Mouse (Mus musculus) large intestine, adult 2 months (tissue): ENCODE measurements around the gene Dip2b. TPM values are rescaled to one million over a fixed set of nuclear protein-coding genes. Genes with fewer than 3 reads are reported as not detected.

Source experiments
- DNase-seq: peaks from one replicate; pipeline ENCODE4 v3.0.0-alpha.2; 2012; ENCODE audit warnings: low read depth, low spot score
- WGBS: fragments of 180-500 bp; shearing (Covaris S2); methylation state at CpG from one replicate; pipeline ENCODE4 v1.1.7; 2018; 5-methylcytosine and 5-hydroxymethylcytosine counted together
- polyA plus RNA-seq: library from polyadenylated mRNA; depleted of rRNA; stranded (reverse); fragments of >200 nt; gene quantifications from 2 replicates; pipeline ENCODE4 v1.2.3, GENCODE M21; 2012

Gene Dip2b
- polyA plus RNA-seq, 1 experiment = 5.8 TPM

GRCm38 (mm10) chr15:100158985-100159384 is 120.5 kb downstream of the Dip2b start:
- WGBS = 89% methylated on average over 10 of the region's 10 CpGs

GRCm38 (mm10) chr15:100161747-100162280 is 123.3 kb downstream of the Dip2b start:
- no peak for DNase-seq
- WGBS = 90% methylated on average over 6 of the region's 6 CpGs

More at GRCm38 (mm10) chr15:100158985-100159384, 120.5 kb downstream of the Dip2b start:
- no peak for DNase-seq

GRCm38 (mm10) chr15:100163381-100164051 is 125.1 kb downstream of the Dip2b start:
- 97% methylated on average over 3 of the region's 3 CpGs for WGBS
- no peak for DNase-seq

- 92% methylated on average over 3 of the region's 3 CpGs for WGBS
- DNase-seq = no peak
Observed at GRCm38 (mm10) chr15:100166464-100166863, 128.0 kb downstream of the Dip2b start.

GRCm38 (mm10) chr15:100167791-100168190 is 129.3 kb downstream of the Dip2b start:
- 67% methylated on average over 6 of the region's 6 CpGs for WGBS
- DNase-seq = no peak

GRCm38 (mm10) chr15:100168191-100168606 is 129.7 kb downstream of the Dip2b start:
- WGBS = 77% methylated on average over 8 of the region's 8 CpGs
- no peak for DNase-seq

GRCm38 (mm10) chr15:100175176-100175575 is 136.7 kb downstream of the Dip2b start:
- 79% methylated on average over 6 of the region's 6 CpGs for WGBS
- DNase-seq = no peak

GRCm38 (mm10) chr15:100177167-100177566 is 138.7 kb downstream of the Dip2b start:
- no peak for DNase-seq
- WGBS = 85% methylated on average over 3 of the region's 3 CpGs

- WGBS = 83% methylated on average over 9 of the region's 9 CpGs
- DNase-seq = no peak
Observed at GRCm38 (mm10) chr15:100177575-100177974, 139.1 kb downstream of the Dip2b start.

- DNase-seq = no peak
- 58% methylated on average over 7 of the region's 7 CpGs for WGBS
Observed at GRCm38 (mm10) chr15:100178487-100178886, 140.0 kb downstream of the Dip2b start.

GRCm38 (mm10) chr15:100179685-100180084 is 141.2 kb downstream of the Dip2b start:
- 93% methylated on average over 6 of the region's 6 CpGs for WGBS
- no peak for DNase-seq

- no peak for DNase-seq
- 91% methylated on average over 4 of the region's 4 CpGs for WGBS
Observed at GRCm38 (mm10) chr15:100180221-100180620, 141.8 kb downstream of the Dip2b start.

- 88% methylated on average over 10 of the region's 10 CpGs for WGBS
- DNase-seq = no peak
Observed at GRCm38 (mm10) chr15:100181841-100182240, 143.4 kb downstream of the Dip2b start.

- WGBS = 85% methylated on average over 28 of the region's 28 CpGs
- DNase-seq = no peak
Observed at GRCm38 (mm10) chr15:100182526-100183280, 144.2 kb downstream of the Dip2b start.

GRCm38 (mm10) chr15:100183510-100183909 is 145.0 kb downstream of the Dip2b start:
- peak; percentile 51 for DNase-seq
- 37% methylated on average over 10 of the region's 10 CpGs for WGBS

GRCm38 (mm10) chr15:100184821-100185496 is 146.5 kb downstream of the Dip2b start:
- WGBS = 83% methylated on average over 5 of the region's 5 CpGs
- DNase-seq = no peak

- no peak for DNase-seq
- 85% methylated on average over 9 of the region's 9 CpGs for WGBS
Observed at GRCm38 (mm10) chr15:100186234-100186633, 147.8 kb downstream of the Dip2b start.

- DNase-seq = no peak
- whole genome bisulfite sequencing = 76% methylated on average over 8 of the region's 8 CpGs
Observed at GRCm38 (mm10) chr15:100186882-100187672, 148.6 kb downstream of the Dip2b start.

- DNase-seq = peak; percentile 8
- WGBS = 75% methylated on average over 5 of the region's 5 CpGs
Observed at GRCm38 (mm10) chr15:100188542-100188941, 150.1 kb downstream of the Dip2b start.
